Mouse (Mus musculus) layer of hippocampus, adult 11-12 months (tissue): ENCODE data around the gene Lrg1.
A peak's percentile ranks its signal among the peaks of the same experiment; 100 is the strongest.
"Not testable (repeated sequence)": the region's sequence is repeated elsewhere in the genome, so short reads cannot be mapped to it uniquely, and the experiment has no call there.

Source experiments
- DNase-seq: peaks from one replicate; pipeline ENCODE4 v3.0.0; 2022; ENCODE audit warnings: low spot score

Lrg1 gene

DNA sequence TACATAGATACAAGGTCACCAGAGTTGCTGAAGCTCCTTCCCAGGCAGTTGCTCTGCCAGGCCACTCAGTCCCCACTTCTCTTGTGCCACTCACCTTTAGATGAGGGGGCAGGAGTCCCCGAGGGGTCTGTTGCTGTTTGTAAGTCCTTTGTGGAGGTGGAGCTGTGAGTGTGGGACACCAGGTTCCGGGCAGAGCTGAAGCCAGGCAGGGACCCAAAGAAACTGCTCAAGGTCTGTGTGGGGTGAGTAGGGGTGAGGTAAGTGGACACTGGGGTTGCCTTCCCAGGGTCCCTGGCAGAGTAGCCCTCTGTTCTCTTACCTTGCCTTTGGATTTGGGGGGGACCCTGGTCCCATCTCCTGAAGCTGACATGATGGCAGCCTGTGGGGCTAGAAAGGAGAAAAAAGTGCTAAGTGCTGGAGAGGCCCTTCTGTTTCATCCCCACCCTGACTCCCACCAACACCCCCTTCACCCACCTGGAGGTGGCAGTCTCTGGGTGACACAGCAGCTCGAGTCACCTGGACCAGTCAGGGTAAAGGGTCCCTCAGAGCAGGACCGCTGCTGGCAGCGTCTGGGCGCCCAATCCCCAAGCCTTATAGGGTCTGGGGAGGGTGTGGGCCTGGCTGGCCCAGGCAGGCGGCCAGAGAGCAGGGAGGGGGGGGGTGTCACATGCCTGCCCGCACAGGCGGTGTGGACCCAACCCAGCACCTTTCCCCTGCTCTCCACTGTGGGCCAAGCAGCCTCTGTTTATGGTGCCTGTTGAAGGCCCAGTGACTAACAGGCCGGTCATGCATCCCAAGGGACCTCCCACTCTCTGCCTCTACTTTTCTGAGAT, 12.4 kb downstream of the Lrg1 start, which contains the start of gene Plin4:
TSS of gene Plin4 (minus strand) at position 585 of the 833 bp plus-strand sequence.
- DNase-seq = no peak

DNA sequence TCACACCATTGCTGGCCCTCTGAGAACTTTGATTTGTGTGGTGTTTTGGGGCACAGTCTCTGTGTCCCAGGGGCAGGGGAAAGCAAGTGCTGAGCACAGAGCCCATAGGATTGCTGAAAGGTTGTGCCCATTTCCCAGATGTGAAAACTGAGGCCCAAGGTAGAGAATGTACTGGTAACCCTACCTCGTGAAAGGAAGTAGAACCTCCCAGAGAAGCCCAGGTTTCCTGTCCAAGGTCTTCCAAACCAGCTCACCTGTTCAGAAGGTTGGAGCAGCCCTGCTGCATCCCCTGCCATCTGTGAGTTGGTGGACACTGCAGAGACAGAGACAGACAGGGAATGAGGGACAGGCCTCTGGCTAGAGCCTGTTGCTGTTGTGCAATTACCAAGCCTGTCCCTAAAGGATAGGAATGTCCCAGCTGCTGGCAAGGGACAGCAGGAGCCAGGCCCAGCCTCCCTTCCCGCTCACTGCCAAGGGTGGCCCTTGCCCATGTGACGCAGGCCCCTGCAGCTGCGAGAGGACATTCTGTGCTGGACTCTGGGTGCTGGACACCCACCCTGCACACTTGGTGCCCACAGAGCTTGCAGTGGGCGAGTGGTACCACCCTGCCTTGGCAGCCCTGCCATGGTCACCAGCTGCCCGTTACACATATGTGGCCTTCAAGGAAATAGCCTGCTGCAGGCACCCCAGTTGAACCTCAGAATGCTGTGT, 13.3 kb downstream of the Lrg1 start:
- DNase-seq = peak; percentile 83

DNA sequence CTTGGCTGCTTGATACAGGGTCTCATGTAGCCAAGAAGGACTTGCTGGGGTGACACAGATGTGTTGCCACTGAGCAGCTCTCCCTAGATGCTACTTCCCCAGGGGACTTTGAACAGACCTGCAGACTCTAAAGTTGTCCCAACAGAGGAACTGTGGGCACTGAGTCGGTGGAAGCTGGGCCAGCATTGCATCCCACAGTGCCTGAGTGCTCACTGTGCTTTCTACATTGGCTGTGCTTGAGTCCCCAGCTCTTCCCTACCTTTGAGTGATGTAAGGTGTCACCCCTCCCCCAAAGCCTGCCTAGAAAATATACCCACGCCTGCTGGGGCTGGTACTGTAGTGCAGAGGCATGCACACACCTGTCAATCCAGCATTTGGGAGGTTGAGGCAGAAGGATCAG, 14.1 kb downstream of the Lrg1 start:
- DNase-seq = no peak

DNA sequence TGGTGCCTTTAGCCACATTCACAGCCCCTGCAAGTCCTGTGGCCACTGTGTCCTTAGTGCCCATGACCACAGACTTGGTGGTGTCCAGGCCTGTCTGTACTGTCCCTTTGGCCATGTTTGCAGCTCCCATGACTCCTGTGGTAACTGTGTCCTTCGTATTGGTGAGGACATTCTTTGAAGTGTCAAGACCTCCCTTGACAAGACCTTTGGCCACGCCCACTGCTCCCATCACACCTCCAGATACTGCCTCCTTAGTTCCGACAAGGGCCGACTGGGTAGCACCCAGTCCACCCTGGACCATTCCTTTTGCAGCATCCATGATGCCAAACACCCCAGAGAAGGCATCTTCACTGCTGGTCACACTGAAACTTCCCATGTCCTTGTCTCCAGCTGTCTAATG, 14.8 kb downstream of the Lrg1 start:
- DNase-seq = no peak

DNA sequence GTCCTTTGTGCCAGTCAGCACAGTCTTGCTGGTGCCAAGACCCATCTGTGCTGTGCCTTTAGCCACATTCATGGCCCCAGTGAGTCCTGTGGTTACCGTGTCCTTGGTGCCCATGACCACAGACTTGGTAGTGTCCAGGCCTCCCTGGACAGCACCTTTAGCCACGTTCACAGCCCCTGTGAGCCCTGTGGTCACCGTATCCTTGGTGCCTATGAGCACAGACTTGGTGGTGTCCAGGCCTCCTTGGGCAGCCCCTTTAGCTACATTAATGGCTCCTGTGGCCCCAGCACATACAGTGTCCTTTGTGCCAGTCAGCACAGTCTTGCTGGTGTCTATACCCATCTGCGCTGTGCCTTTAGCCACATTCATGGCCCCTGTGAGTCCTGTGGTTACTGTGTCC, 15.4 kb downstream of the Lrg1 start:
- DNase-seq = not testable (repeated sequence)

DNA sequence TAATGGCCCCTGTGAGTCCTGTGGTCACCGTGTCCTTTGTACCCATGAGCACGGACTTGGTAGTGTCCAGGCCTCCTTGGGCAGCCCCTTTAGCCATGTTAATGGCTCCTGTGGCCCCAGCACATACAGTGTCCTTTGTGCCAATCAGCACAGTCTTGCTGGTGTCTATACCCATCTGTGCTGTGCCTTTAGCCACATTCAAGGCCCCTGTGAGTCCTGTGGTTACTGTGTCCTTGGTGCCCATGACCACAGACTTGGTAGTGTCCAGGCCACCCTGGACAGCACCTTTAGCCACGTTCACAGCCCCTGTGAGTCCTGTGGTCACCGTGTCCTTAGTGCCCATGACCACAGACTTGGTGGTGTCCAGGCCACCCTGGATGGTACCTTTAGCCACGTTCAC, 17.0 kb downstream of the Lrg1 start:
- DNase-seq = not testable (repeated sequence)

DNA sequence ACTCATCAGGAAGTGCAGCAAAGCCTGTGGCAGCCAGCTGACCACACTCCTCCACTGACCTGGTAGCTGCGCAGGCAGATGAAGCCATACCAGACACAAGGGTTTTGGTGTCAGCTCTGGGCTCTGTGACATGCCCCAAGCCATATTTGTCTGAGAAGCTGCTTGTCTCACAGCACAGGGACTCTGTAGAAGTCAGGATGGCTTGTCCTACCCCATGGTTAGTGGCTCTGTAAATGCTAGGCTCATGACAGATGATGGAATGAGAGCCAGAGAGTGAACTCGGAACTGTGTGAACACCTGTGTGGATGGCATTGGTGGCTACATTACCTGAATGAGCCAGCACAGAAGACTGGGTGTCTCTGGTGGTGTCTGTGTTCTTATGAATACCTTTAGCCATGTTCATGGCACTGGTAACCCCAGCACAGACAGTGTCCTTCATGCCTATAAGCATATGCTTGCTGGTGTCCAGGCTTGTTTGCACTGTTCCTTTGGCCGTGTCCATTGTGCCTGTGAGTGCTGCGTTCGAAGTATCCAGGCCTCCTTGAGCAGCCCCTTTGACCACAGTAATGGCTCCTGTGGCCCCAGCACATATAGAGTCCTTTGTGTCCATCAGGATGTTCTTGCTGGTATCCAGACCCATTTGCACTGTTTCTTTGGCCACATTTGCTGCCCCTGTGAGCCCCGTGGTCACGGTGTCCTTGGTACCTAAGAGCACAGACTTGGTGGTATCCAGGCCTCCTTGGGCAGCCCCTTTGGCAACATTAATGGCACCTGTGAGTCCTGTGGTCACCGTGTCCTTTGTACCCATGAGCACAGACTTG, 18.1 kb downstream of the Lrg1 start:
- DNase-seq = no peak

DNA sequence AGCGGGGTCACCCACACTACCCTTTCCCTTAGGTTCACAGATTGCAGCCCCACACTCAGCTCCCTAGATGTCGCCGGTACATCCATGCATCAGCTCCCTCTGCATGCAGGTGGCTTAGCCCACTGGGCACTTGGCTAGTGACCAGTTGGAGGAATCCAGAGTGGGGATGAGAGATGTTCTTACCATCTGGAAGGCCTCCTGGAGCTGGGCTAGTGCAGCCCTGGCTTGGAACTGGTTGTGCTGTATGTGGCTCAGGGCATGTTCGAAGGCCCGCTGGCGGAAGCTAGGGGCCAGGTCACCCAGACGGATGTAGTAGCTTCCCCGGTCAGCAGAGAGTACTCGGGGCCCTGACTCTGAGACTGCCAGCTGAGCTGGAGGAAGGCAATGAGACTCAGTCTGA, 18.9 kb downstream of the Lrg1 start:
- DNase-seq = no peak

DNA sequence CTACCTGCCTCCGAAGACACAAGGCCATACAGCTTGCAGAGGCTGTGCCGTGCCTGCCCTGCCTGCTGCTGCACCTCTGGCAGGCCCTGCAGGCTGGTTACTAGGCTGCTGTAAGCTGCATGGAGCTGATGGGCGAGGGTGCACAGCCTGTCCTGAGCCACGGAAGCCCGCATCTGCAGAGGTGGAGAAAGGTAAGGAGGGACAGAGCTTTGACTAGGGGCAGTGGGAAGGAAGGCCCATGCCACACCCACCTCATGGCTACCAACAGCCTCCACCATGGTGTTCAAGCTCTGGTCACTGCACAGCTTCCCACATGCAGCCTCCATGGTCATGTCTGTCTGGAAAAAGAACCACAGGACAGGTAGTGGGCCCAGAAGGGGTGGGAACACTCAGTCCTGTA, 19.6 kb downstream of the Lrg1 start:
- DNase-seq = no peak

DNA sequence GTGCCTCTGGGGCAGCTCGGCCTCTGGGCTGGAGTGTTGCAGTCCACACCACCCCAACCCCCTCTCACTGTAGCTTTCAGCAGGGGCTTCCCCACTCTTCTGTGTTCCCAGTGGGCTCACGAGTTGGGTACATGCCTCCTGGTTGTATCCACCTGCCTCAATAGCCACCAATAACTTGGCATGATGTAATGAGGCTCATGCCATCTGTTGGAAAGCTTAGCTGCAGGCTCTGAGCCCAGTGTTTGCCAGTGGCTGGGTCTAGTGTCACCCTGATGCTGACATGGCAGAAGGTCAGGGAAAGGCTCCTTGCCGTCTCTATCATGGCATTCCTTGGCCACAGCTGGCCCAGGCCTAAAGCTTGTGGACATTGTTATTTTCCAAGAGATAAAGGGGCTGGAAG, 21.0 kb downstream of the Lrg1 start:
- no peak for DNase-seq

DNA sequence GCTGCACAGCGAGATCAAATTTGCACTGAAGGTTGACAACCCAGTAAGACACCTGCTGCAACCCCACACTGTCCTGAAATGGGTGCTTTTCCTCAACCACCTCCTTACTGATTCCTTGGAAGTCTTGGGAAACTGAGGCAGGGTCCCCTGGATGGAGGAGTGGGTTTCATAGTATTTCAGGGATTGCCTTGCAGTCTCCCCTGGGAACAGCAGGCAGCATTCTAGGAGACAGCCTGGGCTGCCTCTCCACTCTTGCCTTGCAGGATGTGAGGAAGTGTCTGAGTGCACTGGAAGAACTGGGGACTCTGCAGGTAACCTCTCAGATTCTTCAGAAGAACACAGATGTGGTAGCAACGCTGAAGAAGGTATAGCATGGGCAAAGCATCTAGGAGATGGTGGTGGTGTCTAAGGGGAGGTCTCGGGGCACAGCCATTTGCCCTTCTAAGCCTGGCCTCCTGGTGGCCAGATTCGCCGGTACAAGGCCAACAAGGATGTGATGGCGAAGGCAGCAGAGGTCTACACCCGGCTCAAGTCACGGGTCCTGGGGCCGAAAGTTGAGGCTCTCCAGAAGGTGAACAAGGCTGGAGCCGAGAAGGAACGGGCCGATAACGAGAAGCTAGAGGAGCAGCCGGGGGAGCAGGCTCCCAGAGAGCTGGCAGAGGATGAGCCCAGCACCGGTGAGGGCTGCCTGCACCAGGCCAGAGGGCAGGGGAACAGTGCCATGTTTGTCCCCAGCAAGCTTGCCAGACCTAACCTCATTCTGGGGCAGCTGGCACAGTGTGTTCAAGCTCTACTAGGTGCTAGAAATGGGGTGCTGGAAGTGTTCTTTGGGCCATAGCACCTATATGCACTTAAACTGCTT, 22.9 kb downstream of the Lrg1 start:
- no peak for DNase-seq

DNA sequence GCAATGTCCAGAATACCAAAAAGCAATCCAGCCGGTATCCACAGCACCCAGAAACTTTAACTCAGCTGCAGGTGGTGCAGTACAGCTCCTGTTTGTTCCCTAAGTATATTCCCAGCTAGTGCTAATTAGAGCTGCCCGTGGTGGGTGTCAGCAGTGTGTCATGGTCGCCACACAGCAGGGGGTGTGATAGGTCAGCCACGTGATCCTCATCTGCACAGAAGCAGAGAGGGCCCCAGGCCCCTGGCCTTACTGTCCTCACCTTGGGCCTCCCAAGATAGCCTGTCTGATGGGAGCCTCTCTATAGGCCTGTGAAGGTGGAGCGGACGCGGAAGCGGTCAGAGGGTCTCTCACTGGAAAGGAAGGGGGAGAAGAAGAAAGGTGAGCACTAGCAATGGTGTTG, 23.6 kb downstream of the Lrg1 start:
- no peak for DNase-seq

DNA sequence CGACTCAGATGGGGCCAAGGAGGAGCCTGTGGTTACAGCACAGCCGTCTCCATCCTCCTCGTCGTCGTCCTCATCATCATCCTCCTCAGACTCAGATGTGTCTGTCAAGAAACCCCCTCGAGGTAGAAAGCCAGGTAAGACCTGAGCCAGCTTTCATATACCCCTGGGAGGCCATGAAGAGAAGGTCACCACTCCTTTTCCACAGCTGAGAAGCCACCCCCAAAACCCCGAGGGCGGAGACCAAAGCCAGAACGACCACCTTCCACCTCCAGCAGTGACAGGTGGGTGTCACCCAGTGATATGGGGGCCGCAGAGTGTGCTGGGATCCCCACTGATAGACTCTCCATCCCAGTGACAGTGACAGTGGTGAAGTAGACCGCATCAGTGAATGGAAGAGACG, 24.9 kb downstream of the Lrg1 start:
- no peak for DNase-seq

DNA sequence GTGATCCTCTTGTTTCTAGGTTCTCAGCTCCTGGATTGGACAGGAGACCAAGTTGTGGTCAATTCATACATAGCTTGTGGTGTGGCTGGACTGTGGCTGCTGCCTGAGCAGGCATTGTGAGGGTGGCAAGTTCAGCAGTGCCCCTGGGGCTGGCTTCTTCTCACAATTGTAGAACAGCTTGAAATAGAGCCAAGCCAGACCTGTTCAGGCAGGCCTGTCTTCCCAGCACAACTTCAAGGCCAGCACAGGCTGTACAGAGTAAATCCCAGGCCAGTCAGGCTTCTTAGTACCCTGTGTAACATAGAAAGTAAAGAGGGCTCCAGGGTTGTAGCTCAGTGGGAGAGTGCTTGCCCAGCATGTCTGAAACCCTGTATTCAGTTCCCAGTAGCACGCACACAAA, 29.0 kb downstream of the Lrg1 start:
- DNase-seq = no peak

DNA sequence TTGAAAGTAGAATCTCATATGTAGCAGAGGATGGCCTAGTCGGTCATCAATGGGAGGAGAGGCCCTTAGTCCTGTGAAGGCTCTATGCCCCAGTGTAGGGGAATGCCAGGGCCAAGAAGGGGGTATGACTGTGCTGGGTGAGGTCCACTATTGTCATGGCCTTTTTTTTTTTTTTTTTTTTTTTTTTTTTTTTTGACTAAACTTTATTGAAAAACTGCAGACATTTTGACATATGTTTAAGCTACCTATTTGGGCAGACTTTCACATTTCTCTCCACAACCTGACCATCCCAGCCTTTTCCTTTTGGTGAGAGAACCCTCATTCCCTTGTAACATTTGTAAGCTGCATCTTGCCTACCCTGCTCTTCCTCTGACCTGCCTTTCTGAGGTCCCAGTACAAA, 29.5 kb downstream of the Lrg1 start:
- DNase-seq = no peak

DNA sequence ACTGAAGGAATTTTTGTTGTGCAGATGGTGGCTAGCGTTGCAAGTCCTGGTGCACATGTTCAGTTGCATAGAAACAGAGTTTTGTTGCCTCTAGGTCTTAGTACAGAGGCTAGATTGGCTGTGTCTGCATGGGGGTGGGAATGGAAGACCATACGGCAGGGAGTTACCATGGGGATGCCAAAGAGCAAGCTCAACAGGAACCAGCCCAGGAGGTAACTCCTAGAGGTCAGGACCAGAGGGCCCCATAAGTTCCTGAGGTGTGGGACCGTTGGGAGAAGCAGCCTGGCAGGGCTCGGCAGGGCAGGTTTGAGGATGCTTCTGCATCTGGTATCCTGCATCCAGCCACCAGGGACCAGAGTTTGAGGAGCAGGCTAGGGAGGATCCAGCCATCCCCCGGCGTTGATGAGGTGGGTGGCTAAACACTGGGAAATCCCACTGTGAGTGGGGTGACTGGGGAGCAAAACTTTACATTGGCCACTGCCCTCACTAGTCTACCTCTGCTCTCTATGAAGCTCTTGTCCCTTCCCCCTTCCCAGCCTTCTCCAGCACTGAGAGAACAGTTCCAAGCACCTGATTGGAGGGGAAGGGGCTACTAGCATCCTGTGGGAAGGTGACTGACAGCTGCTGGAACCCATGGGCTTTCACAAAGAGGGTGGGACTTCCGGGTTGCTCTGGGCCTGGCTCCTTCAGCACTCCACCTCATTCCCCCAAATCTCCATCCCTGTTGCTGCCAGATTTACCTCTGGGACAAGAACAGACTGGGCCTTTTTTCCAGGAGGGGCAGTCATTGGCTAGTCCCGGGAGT, 40.8 kb downstream of the Lrg1 start:
- peak; percentile 59 for DNase-seq

DNA sequence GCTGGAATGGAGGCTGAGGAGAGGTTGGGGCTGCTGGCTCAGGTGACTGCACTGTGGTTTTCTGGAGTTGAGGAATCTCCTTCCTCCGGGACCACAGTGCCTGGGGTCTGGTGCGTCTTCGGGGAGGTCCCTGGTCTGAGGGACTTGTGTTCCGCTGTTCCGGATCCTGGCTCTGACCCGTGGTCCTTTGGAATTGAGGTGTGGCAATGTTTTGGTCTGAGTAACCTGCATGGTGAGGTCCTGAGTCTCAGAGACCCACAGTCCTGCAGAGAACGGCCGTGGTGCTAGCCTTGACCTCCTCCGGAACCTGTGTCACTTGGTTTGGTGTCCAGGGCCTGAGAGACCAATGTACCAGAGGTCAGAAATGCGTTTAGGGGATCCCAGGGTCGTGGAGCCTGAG, 41.9 kb downstream of the Lrg1 start:
- DNase-seq = no peak

DNA sequence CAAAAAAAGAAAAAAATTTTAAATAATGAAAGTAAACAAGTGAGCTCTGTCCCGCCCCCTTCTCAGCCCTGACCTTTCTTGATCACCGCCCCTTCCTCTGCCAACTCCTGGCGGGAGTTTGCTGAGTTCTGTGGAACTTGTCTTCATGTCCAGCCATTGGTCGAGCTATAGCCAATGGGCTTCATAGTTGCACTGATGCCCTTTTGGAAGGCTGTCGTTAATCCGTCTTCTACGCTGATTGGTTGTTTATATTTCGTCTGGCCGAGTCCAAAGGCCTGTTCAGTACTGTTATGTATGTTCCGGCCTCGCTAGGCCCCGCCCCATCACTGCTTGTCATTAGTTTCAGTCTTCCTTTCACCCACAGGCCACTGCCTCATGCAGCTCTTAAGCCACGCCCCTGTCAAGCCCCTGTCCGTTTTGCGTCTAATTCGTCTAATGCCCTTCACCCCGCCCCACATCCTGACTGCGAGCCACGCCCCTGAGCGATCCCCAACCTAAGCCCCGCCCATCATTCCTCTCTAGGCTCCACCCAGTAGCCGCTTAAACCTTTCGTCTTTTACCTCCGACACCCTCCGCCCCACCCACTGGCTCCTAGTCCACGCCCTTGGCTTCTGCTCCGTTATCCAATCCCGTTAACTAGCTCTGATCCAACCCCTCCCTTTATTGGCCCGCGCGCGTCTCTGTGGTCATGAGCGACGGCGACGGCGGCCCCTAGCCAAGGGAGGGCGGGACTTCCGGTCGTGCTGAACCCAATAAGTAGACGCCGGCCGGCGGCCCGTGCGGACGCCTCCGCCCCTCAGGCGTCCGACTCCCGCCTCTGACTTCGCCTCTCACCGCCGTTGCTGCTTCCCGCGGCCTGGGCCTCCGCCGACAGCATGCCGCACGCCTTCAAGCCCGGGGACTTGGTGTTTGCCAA, 42.7 kb downstream of the Lrg1 start, which contains the start of gene Hdgfl2:
TSS of gene Hdgfl2 (plus strand) at position 755 of the 916 bp plus-strand sequence.
- peak; percentile 100 for DNase-seq

DNA sequence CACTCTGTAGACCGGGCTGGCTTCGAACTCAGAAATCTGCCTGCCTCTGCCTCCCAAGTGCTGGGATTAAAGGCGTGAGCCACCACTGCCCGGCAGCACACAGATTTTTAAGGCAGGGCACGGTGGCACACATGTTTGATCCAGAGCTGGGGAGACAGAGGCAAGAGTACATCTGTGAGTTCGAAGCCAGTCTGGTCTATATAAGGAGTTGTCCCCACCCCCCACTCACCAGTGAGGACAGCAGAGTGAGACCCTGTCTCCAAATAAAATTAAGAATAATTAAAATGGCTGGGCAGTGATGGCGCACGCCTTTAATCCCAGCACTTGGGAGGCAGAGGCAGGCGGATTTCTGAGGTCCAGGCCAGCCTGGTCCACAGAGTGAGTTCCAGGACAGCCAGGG, 43.4 kb downstream of the Lrg1 start:
- DNase-seq = not testable (repeated sequence)

DNA sequence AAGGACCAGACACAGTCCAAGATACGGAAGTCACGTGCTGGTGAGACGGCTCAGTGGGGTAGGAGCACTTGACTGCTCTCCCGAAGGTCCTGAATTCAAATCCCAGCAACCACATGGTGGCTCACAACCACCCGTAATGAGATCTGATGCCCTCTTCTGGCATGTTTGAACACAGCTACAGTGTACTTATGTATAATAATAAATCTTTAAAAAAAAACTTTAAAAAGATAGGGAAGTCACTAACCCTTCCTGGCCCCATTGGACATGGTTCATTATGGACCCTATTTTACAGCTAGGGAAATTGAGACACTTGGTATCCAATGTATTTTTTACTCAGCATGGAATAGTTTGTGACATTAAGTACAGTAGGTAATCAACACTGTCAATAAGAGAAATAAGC, 44.3 kb downstream of the Lrg1 start:
- no peak for DNase-seq
